ENCODE assay signal across 25 mouse cellular contexts in the genomic region with DNA sequence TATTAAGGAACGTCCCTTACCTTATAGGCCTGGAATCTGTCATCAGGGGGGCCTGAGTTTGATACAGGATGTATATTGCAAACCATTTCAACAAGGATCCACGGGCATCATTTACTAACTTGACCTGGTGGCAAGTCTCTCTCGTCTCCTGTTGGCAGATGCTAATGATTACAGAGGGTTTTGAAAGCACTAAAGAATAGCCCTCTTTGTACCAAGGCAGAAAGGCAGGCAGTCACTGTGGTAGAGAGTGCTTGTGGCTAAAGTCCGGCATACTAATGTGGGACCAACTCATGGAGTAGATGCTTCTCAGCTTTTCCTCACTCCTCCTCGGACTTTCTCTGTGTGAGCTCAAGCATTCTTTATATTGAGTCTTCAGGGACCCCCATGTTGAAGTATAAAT.
"Had no signal": no experiment of that assay in that cellular context is flagged by ENCODE, and none has a peak within 500 bp of the region (broad histone marks: within the 10 kb centered on the region; RNA-seq: fewer than 3 reads in every experiment).

No protein-coding gene starts in this region.

- H3K27ac ChIP-seq: gastrocnemius, adult 2 months; heart, embryonic 10.5 days; hindbrain, embryonic 10.5 days; hindbrain, embryonic 12.5 days; hindbrain, embryonic 15.5 days; intestine, embryonic 15.5 days; left cerebral cortex, adult 2 months; limb, embryonic 10.5 days; limb, embryonic 12.5 days; liver, embryonic 13.5 days had no signal

- DNase-seq: gastrocnemius, adult 2 months; gastrocnemius, postnatal 10 days; gastrocnemius, postnatal 25 days; heart, adult 18-20 months; heart, postnatal 10 days; heart, postnatal 4 days; kidney, adult 18-20 months; kidney, adult 8-10 months; kidney, postnatal 10 days; kidney, postnatal 25 days; kidney, postnatal 4 days; layer of hippocampus, adult 9-11 months; liver; liver, embryonic 13.5 days had no signal

- ATAC-seq: inflammation-experienced regulatory T-cells, adult 6 months; intestine, embryonic 15.5 days; intestine, postnatal 0 days had no signal

- H3K4me3 ChIP-seq: gastrocnemius, adult 2 months; heart, embryonic 10.5 days; heart, embryonic 12.5 days; hindbrain, embryonic 10.5 days; hindbrain, embryonic 12.5 days; hindbrain, embryonic 15.5 days; intestine, embryonic 15.5 days; left cerebral cortex, adult 2 months; limb, embryonic 10.5 days; limb, embryonic 12.5 days; liver, embryonic 13.5 days had no signal
